Mouse (Mus musculus) intestine, postnatal 0 days (tissue): ENCODE data around the gene Col6a4. TPM values are rescaled to one million over a fixed set of nuclear protein-coding genes. Genes with fewer than 3 reads are reported as not detected.

Experiments
- ATAC-seq: fragments of 200-750 bp; cut with Nextera tagmentation; 2 replicates; pipeline ENCODE4 v1.8.0; 2017; ENCODE audit warnings: mild to moderate bottlenecking, moderate TSS enrichment, moderate library complexity
- H3K27ac ChIP-seq: fragments of 300-500 bp; sonication (generic); 2 replicates; pipeline ENCODE4 v1.5.1; 2014; ENCODE audit warnings: mild to moderate bottlenecking, low read depth, low read length, moderate library complexity
- H3K27me3 ChIP-seq: fragments of 300-500 bp; sonication (generic); replicated peaks from 2 replicates; pipeline ENCODE4 v1.6.1; 2014; ENCODE audit warnings: low read length, mixed read lengths; ENCODE audit not compliant: control insufficient read depth, insufficient read depth
- H3K36me3 ChIP-seq: fragments of 300-500 bp; sonication (generic); 2 replicates; pipeline ENCODE4 v1.6.1; 2014; ENCODE audit warnings: mild to moderate bottlenecking, moderate library complexity; ENCODE audit not compliant: control insufficient read depth, insufficient read depth
- H3K4me1 ChIP-seq: fragments of 300-500 bp; sonication (generic); replicated peaks from 2 replicates; pipeline ENCODE4 v1.6.1; 2014; ENCODE audit warnings: antibody characterized with exemption, low read length, mixed read lengths; ENCODE audit not compliant: control insufficient read depth, insufficient read depth
- H3K4me2 ChIP-seq: fragments of 300-500 bp; sonication (generic); replicated peaks from 2 replicates; pipeline ENCODE4 v1.6.1; 2014; ENCODE audit warnings: low read depth, mild to moderate bottlenecking, moderate library complexity
- H3K4me3 ChIP-seq: fragments of 300-500 bp; sonication (generic); 2 replicates; pipeline ENCODE4 v1.5.1; 2014; ENCODE audit warnings: low read depth, low read length
- H3K9ac ChIP-seq: fragments of 300-500 bp; sonication (generic); 2 replicates; pipeline ENCODE4 v1.6.1; 2014; ENCODE audit warnings: mild to moderate bottlenecking, low read depth, low read length
- H3K9me3 ChIP-seq: fragments of 300-500 bp; sonication (generic); 2 replicates; pipeline ENCODE4 v1.6.1; 2016; ENCODE audit warnings: mixed run types; ENCODE audit not compliant: control insufficient read depth
- CTCF ChIP-seq: sonication (generic); IDR thresholded peaks from 2 replicates; pipeline ENCODE4 v1.5.1; 2016; ENCODE audit warnings: low read depth, mild to moderate bottlenecking, control low read depth, antibody characterized with exemption, moderate library complexity
- WGBS: fragments of 180-500 bp; shearing (Covaris S2); extraction: QIAGEN DNeasy Blood & Tissue Kit; methylation state at CpG from one replicate; pipeline ENCODE4 v1.1.7; 2014; 5-methylcytosine and 5-hydroxymethylcytosine counted together
- polyA plus RNA-seq: library from polyadenylated mRNA; unstranded; fragments of >200 nt; fragmentation: Nextera tagmentation; extraction: Ambion mirVana; gene quantifications from 2 replicates; pipeline ENCODE4 v1.2.1, GENCODE M21; 2015

Gene Col6a4
- polyA plus RNA-seq = 39.8 and 46.6 TPM in 2 replicates

GRCm38 (mm10) chr9:106096683-106097082 is at the start of gene Col6a4:
Gene Col6a4, minus strand, starts transcription at chr9:106096783.
- Histone ChIP-seq H3K9me3 (no peaks in the 10 kb centered on the region), H3K27ac (no peak within 1 kb of the TSS), H3K9ac (no peak within 1 kb of the TSS), H3K36me3 (no peaks in the 10 kb centered on the region), H3K27me3 (no peaks in the 10 kb centered on the region), H3K4me1 (no peaks in the 10 kb centered on the region), H3K4me2 (peak within 1 kb of the TSS; percentile 37), H3K4me3 (peak within 1 kb of the TSS; percentile 13)
- no peak for ATAC-seq
- no peak for TF ChIP-seq CTCF
- WGBS = 44% methylated on average over 7 of the region's 7 CpGs

DNA sequence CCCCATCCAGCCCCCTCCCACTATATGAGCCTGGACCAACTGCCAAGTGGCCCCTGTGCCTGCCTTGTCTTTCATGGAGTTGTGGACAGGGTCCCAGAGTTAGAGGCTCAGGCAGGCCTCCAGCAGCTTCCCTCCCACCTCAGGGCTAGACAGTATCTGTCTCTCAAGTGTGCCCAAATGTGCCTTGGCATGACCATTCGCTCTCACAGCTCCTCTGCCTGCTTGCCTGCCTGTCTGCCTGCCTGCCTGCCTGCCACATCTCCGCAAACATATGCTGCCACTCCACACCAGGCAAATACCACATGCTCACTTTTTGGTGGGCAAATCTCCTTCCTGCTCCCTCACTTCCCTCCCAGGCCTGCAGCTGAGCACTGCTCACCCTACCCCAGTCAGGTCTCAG is 49.0 kb upstream of the Col6a4 start:
- ATAC-seq = no peak
- no peak overlapping the region for H3K9ac ChIP-seq
- H3K4me1 ChIP-seq = no peaks in the 10 kb centered on the region
- no peaks in the 10 kb centered on the region for H3K9me3 ChIP-seq
- 78% methylated on average over 2 of the region's 2 CpGs for WGBS
- H3K4me2 ChIP-seq = no peak overlapping the region
- no peak overlapping the region for H3K27ac ChIP-seq
- no peak for TF ChIP-seq CTCF
- no peak overlapping the region for H3K4me3 ChIP-seq
- no peaks in the 10 kb centered on the region for H3K36me3 ChIP-seq
- peaks cover 28% of the 10 kb centered on the region for H3K27me3 ChIP-seq

DNA sequence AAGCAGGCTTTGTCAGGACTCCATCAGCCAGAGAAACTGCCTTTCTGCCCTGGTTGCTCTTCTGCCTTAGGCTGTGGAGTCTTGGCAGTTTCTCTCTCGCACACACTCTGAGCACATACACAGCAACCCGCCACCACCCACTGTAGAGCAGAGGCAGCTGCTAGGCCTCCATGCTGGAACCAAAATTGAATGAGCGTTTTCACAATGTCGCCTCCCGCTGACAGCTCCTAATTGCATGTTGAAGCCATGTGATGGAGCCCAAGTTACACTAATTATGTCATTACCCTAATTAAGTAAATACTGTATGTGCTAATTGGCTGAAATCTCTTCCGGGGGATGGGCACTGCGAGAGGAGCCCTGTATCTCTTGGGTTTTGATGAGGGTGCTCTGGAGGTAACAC is 47.6 kb upstream of the Col6a4 start:
- no peak overlapping the region for H3K4me3 ChIP-seq
- H3K36me3 ChIP-seq = no peaks in the 10 kb centered on the region
- ATAC-seq = no peak
- peaks cover 15% of the 10 kb centered on the region; the same call in 1 of the 2 replicates for H3K27me3 ChIP-seq
- no peak overlapping the region for H3K4me2 ChIP-seq
- 86% methylated on average over 7 of the region's 7 CpGs for WGBS
- no peaks in the 10 kb centered on the region for H3K4me1 ChIP-seq
- no peaks in the 10 kb centered on the region for H3K9me3 ChIP-seq
- TF ChIP-seq CTCF = no peak
- H3K27ac ChIP-seq = no peak overlapping the region
- H3K9ac ChIP-seq = no peak overlapping the region

GRCm38 (mm10) chr9:106141955-106142354 is 45.4 kb upstream of the Col6a4 start:
- 82% methylated on average over 12 of the region's 12 CpGs for WGBS
- no peaks in the 10 kb centered on the region for H3K27me3 ChIP-seq
- TF ChIP-seq CTCF = no peak
- H3K36me3 ChIP-seq = no peaks in the 10 kb centered on the region
- no peak overlapping the region for H3K27ac ChIP-seq
- H3K4me2 ChIP-seq = no peak overlapping the region
- no peak overlapping the region for H3K4me3 ChIP-seq
- no peaks in the 10 kb centered on the region for H3K4me1 ChIP-seq
- no peak overlapping the region for H3K9ac ChIP-seq
- no peaks in the 10 kb centered on the region for H3K9me3 ChIP-seq
- no peak for ATAC-seq

DNA sequence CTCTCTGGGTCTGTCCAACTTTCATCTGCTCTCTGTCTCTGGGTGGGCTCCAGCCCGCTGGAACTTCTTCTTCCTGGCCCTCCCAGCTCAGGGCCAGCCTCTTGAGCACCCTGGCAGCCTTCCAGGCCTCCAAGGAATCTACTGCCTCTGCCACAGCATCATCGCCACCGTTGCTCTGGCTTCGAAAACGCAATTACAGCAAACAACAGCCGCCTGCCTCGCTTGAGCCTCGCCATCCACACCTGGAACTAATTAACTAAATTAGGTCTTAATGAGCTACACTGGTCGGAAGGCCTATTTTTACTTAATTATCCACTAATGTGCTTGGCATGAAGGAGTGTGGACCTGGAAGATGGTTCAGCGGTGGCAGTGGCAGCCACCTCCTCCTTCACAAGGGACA is 43.2 kb upstream of the Col6a4 start:
- H3K9ac ChIP-seq = no peak overlapping the region
- H3K36me3 ChIP-seq = no peaks in the 10 kb centered on the region
- no peaks in the 10 kb centered on the region for H3K4me1 ChIP-seq
- 66% methylated on average over 10 of the region's 10 CpGs for WGBS
- no peak overlapping the region for H3K4me2 ChIP-seq
- H3K9me3 ChIP-seq = no peaks in the 10 kb centered on the region
- no peak overlapping the region for H3K4me3 ChIP-seq
- no peak for ATAC-seq
- H3K27me3 ChIP-seq = no peaks in the 10 kb centered on the region
- no peak overlapping the region for H3K27ac ChIP-seq
- no peak for TF ChIP-seq CTCF

GRCm38 (mm10) chr9:106137671-106138216 is 41.2 kb upstream of the Col6a4 start:
- Histone ChIP-seq H3K27me3 (no peaks in the 10 kb centered on the region), H3K9ac (no peak overlapping the region), H3K27ac (no peak overlapping the region), H3K9me3 (no peaks in the 10 kb centered on the region), H3K36me3 (no peaks in the 10 kb centered on the region), H3K4me2 (no peak overlapping the region), H3K4me1 (no peaks in the 10 kb centered on the region), H3K4me3 (no peak overlapping the region)
- ATAC-seq = no peak
- TF ChIP-seq CTCF = no peak
- 74% methylated on average over 10 of the region's 10 CpGs for WGBS

DNA sequence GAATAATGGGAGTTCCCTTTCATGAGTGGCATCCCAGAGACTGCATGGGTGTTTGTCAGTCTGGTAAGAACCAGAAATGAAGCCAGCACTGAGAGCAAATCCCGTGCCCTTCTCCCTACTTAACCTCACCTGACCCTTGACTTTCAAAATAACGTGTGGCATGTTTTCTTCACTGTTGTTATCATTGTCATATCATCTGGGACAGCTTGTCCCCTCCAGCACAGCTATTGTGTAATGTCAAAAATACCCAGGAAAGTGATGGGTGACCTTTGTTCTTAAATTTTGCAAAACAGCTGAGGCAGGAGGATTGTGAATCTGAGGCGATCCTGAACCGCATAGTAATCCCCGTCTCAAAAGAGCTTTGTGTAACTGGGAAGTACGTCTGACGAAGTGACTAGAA is 33.7 kb upstream of the Col6a4 start:
- Histone ChIP-seq H3K4me3 (no peak overlapping the region), H3K4me1 (no peaks in the 10 kb centered on the region), H3K4me2 (no peak overlapping the region), H3K9me3 (no peaks in the 10 kb centered on the region), H3K27me3 (no peaks in the 10 kb centered on the region), H3K27ac (no peak overlapping the region), H3K9ac (no peak overlapping the region), H3K36me3 (no peaks in the 10 kb centered on the region)
- 81% methylated on average over 7 of the region's 7 CpGs for WGBS
- no peak for ATAC-seq
- no peak for TF ChIP-seq CTCF
